Mouse (Mus musculus) midbrain, postnatal 0 days (tissue): ENCODE measurements around the gene Maml2. TPM values are rescaled to one million over a fixed set of nuclear protein-coding genes. Genes with fewer than 3 reads are reported as not detected.
A peak's percentile ranks its signal among the peaks of the same experiment; 100 is the strongest.

Source experiments
- ATAC-seq: fragments of 200-750 bp; cut with Nextera tagmentation; 2 replicates; pipeline ENCODE4 v1.8.0; 2017; ENCODE audit warnings: moderate number of reproducible peaks, mild to moderate bottlenecking, moderate TSS enrichment, moderate library complexity; ENCODE audit not compliant: low FRiP score
- DNase-seq: peaks from one replicate; pipeline ENCODE4 v3.0.0-alpha.2; 2015; ENCODE audit warnings: low spot score
- H3K27ac ChIP-seq: fragments of 300-500 bp; sonication (generic); 2 replicates; pipeline ENCODE4 v1.5.1; 2014; ENCODE audit warnings: low read depth, mild to moderate bottlenecking, low read length, mixed read lengths
- H3K27me3 ChIP-seq: fragments of 300-500 bp; sonication (generic); 2 replicates; pipeline ENCODE4 v1.6.1; 2014; ENCODE audit warnings: low read length, control low read depth, mixed read lengths; ENCODE audit not compliant: insufficient read depth
- H3K36me3 ChIP-seq: fragments of 300-500 bp; sonication (generic); 2 replicates; pipeline ENCODE4 v1.6.1; 2014; ENCODE audit warnings: low read length, control low read depth, mixed read lengths; ENCODE audit not compliant: insufficient read depth
- H3K4me1 ChIP-seq: fragments of 300-500 bp; sonication (generic); 2 replicates; pipeline ENCODE4 v1.6.1; 2014; ENCODE audit warnings: mild to moderate bottlenecking, control low read depth, antibody characterized with exemption, low read length, mixed read lengths; ENCODE audit not compliant: insufficient read depth
- H3K4me2 ChIP-seq: fragments of 300-500 bp; sonication (generic); 2 replicates; pipeline ENCODE4 v1.6.1; 2014; ENCODE audit warnings: low read depth, mild to moderate bottlenecking, low read length, mixed read lengths; ENCODE audit not compliant: poor library complexity, severe bottlenecking
- H3K4me3 ChIP-seq: fragments of 300-500 bp; sonication (generic); 2 replicates; pipeline ENCODE4 v1.5.1; 2014; ENCODE audit warnings: low read depth, mild to moderate bottlenecking, low read length, moderate library complexity
- H3K9ac ChIP-seq: fragments of 300-500 bp; sonication (generic); replicated peaks from 2 replicates; pipeline ENCODE4 v1.6.1; 2014; ENCODE audit warnings: mild to moderate bottlenecking, low read length, moderate library complexity, mixed read lengths; ENCODE audit not compliant: poor library complexity, severe bottlenecking
- H3K9me3 ChIP-seq: fragments of 300-500 bp; sonication (generic); 2 replicates; pipeline ENCODE4 v1.6.1; 2016; ENCODE audit warnings: low read length, control low read depth
- CTCF ChIP-seq: IDR thresholded peaks from 2 replicates; pipeline ENCODE4 v1.5.1; 2016; ENCODE audit warnings: antibody characterized with exemption, mild to moderate bottlenecking
- WGBS: fragments of 180-500 bp; shearing (Covaris S2); extraction: QIAGEN DNeasy Blood & Tissue Kit; methylation state at CpG from one replicate; pipeline ENCODE4 v1.1.7; 2014; 5-methylcytosine and 5-hydroxymethylcytosine counted together
- polyA plus RNA-seq: library from polyadenylated mRNA; unstranded; fragments of >200 nt; fragmentation: Nextera tagmentation; extraction: Ambion mirVana; gene quantifications from 2 replicates; pipeline ENCODE4 v1.2.1, GENCODE M21; 2015
- total RNA-seq: library from RNA; depleted of rRNA; stranded (reverse); fragments of >200 nt; gene quantifications from 2 replicates; pipeline ENCODE4 v1.2.3, GENCODE M21; 2014

The Maml2 gene
- total and polyA plus RNA-seq, 2 experiments from 2014 or later: 9.1 to 9.2 TPM

GRCm38 (mm10) chr9:13300041-13300441, 2.3 kb downstream of the Maml2 start:
- ATAC-seq (no peak), DNase-seq (peak; percentile 46)
- no peaks in the 10 kb centered on the region for H3K9me3 ChIP-seq
- H3K4me2 ChIP-seq: peak overlapping the region; percentile 98
- H3K9ac ChIP-seq: peak overlapping the region; percentile 33; the same call in 1 of the 2 replicates
- peak overlapping the region; percentile 14 for H3K4me3 ChIP-seq
- H3K27ac ChIP-seq: no peak overlapping the region
- 41% methylated on average over 3 of the region's 3 CpGs for WGBS
- no peak for TF ChIP-seq CTCF
- no peaks in the 10 kb centered on the region for H3K36me3 ChIP-seq
- H3K27me3 ChIP-seq: no peaks in the 10 kb centered on the region
- peaks cover 24% of the 10 kb centered on the region; the same call in 1 of the 2 replicates for H3K4me1 ChIP-seq

GRCm38 (mm10) chr9:13300891-13301782, 3.4 kb downstream of the Maml2 start:
- Histone ChIP-seq H3K9ac (peak overlapping the region; percentile 33), H3K4me1 (peaks cover 24% of the 10 kb centered on the region; the same call in 1 of the 2 replicates), H3K36me3 (no peaks in the 10 kb centered on the region)

GRCm38 (mm10) chr9:13302183-13302825, 4.5 kb downstream of the Maml2 start:
- DNase-seq: no peak
- Histone ChIP-seq H3K27ac (no peak overlapping the region), H3K4me1 (peaks cover 24% of the 10 kb centered on the region; the same call in 1 of the 2 replicates), H3K36me3 (no peaks in the 10 kb centered on the region), H3K4me2 (peak overlapping the region; percentile 98), H3K9ac (no peak overlapping the region), H3K4me3 (peak overlapping the region; percentile 10; the same call in 1 of the 2 replicates), H3K9me3 (no peaks in the 10 kb centered on the region), H3K27me3 (no peaks in the 10 kb centered on the region)
- no peak for ATAC-seq
- 34% methylated on average over 6 of the region's 6 CpGs for WGBS
- TF ChIP-seq CTCF: no peak

More at GRCm38 (mm10) chr9:13300891-13301782, 3.4 kb downstream of the Maml2 start:
- H3K9me3 ChIP-seq: no peaks in the 10 kb centered on the region
- ATAC-seq (no peak), DNase-seq (no peak)
- H3K27me3 ChIP-seq: no peaks in the 10 kb centered on the region
- H3K4me3 ChIP-seq: peak overlapping the region; percentile 14
- no peak for TF ChIP-seq CTCF
- peak overlapping the region; percentile 98 for H3K4me2 ChIP-seq
- H3K27ac ChIP-seq: peak overlapping the region; percentile 7; the same call in 1 of the 2 replicates
- 59% methylated on average over 9 of the region's 9 CpGs for WGBS

GRCm38 (mm10) chr9:13303099-13303771, 5.5 kb downstream of the Maml2 start:
- no peak for DNase-seq
- no peak overlapping the region for H3K9ac ChIP-seq
- 22% methylated on average over 5 of the region's 5 CpGs for WGBS
- no peak for TF ChIP-seq CTCF
- H3K27me3 ChIP-seq: no peaks in the 10 kb centered on the region
- no peak overlapping the region for H3K27ac ChIP-seq
- H3K9me3 ChIP-seq: no peaks in the 10 kb centered on the region
- ATAC-seq: no peak
- H3K4me1 ChIP-seq: peaks cover 24% of the 10 kb centered on the region; the same call in 1 of the 2 replicates
- H3K36me3 ChIP-seq: no peaks in the 10 kb centered on the region
- no peak overlapping the region for H3K4me3 ChIP-seq
- H3K4me2 ChIP-seq: no peak overlapping the region

- no peaks in the 10 kb centered on the region for H3K36me3 ChIP-seq
- no peak overlapping the region for H3K4me2 ChIP-seq
- peak; percentile 26 for DNase-seq
- no peak overlapping the region for H3K9ac ChIP-seq
- no peaks in the 10 kb centered on the region for H3K27me3 ChIP-seq
- no peak for TF ChIP-seq CTCF
- H3K9me3 ChIP-seq: no peaks in the 10 kb centered on the region
- no peak for ATAC-seq
- 0 out of 2 replicates have a peak overlapping the region, but pooled peaks have one; percentile 6 for H3K27ac ChIP-seq
- 32% methylated on average over 6 of the region's 6 CpGs for WGBS
- peaks cover 18% of the 10 kb centered on the region; the same call in 1 of the 2 replicates for H3K4me1 ChIP-seq
- no peak overlapping the region for H3K4me3 ChIP-seq
Measured at GRCm38 (mm10) chr9:13303976-13304375, 6.2 kb downstream of the Maml2 start.
